Mouse (Mus musculus) layer of hippocampus, adult 9-11 months (tissue): ENCODE data around the gene Pkp3.
A peak's percentile ranks its signal among the peaks of the same experiment; 100 is the strongest.

Experiments
- DNase-seq: peaks from one replicate; pipeline ENCODE4 v3.0.0; 2022

Pkp3 gene

GRCm38 (mm10) chr7:141058601-141059341 lies 19.2 kb upstream of the Pkp3 start:
- DNase-seq, result no peak

- no peak for DNase-seq
Observed at GRCm38 (mm10) chr7:141059929-141060328, 18.1 kb upstream of the Pkp3 start.

- DNase-seq, result peak; percentile 93
Observed at GRCm38 (mm10) chr7:141060426-141061242, 17.4 kb upstream of the Pkp3 start, which contains the start of gene B4galnt4. Gene B4galnt4 (plus strand): TSS chr7:141061104.

GRCm38 (mm10) chr7:141061269-141061692 lies 16.7 kb upstream of the Pkp3 start:
- no peak for DNase-seq

- DNase-seq, result no peak
Observed at GRCm38 (mm10) chr7:141062525-141062924, 15.5 kb upstream of the Pkp3 start.

- DNase-seq, result no peak
Observed at GRCm38 (mm10) chr7:141063353-141063752, 14.7 kb upstream of the Pkp3 start.

- no peak for DNase-seq
Observed at GRCm38 (mm10) chr7:141064175-141064574, 13.8 kb upstream of the Pkp3 start.

GRCm38 (mm10) chr7:141064576-141064975 lies 13.4 kb upstream of the Pkp3 start:
- no peak for DNase-seq

GRCm38 (mm10) chr7:141068351-141068750 lies 9.7 kb upstream of the Pkp3 start:
- no peak for DNase-seq

- DNase-seq, result peak; percentile 67
Observed at GRCm38 (mm10) chr7:141070058-141070862, 7.8 kb upstream of the Pkp3 start.

- DNase-seq, result no peak
Observed at GRCm38 (mm10) chr7:141072017-141072745, 5.8 kb upstream of the Pkp3 start.

- peak; percentile 47 for DNase-seq
Observed at GRCm38 (mm10) chr7:141073782-141074181, 4.2 kb upstream of the Pkp3 start.

- no peak for DNase-seq
Observed at GRCm38 (mm10) chr7:141078876-141079275, 858 bp downstream of the Pkp3 start.

GRCm38 (mm10) chr7:141079481-141080449 lies 1.7 kb downstream of the Pkp3 start:
- DNase-seq, result no peak

GRCm38 (mm10) chr7:141087894-141088293 lies 9.9 kb downstream of the Pkp3 start:
- no peak for DNase-seq

- DNase-seq, result no peak
Observed at GRCm38 (mm10) chr7:141088473-141088872, 10.5 kb downstream of the Pkp3 start.

- DNase-seq, result no peak
Observed at GRCm38 (mm10) chr7:141090228-141090627, 12.2 kb downstream of the Pkp3 start.

GRCm38 (mm10) chr7:141092051-141092735 lies 14.2 kb downstream of the Pkp3 start:
- peak; percentile 72 for DNase-seq

GRCm38 (mm10) chr7:141093950-141094349 lies 15.9 kb downstream of the Pkp3 start:
- no peak for DNase-seq

GRCm38 (mm10) chr7:141094487-141095205 lies 16.6 kb downstream of the Pkp3 start:
- DNase-seq, result no peak
